Mouse (Mus musculus): ENCODE measurements around the gene Gsg1l.

Gsg1l gene

DNA sequence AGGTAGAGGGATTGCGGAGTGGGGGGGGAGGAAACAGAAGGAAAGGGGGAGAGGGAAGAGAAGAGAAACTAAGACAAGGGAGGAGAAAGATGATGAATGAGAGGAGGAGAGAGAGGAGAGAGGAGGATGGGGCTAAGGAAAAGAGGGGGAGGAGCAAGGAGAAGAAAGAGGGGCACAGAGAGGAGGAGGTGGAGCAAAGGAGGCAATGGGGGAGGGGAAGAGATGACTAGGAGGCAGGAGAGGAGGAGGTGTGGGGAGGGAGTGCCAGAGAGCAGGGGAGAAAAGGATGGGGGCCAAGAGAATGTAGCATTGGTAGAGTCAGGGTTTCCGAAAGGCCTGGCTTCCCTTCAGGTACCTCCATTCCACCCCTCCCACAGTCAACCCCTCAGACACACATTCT is 147.9 kb downstream of the Gsg1l start:
- DNase-seq (ENCODE audit: low read depth, low spot score), result no peak

DNA sequence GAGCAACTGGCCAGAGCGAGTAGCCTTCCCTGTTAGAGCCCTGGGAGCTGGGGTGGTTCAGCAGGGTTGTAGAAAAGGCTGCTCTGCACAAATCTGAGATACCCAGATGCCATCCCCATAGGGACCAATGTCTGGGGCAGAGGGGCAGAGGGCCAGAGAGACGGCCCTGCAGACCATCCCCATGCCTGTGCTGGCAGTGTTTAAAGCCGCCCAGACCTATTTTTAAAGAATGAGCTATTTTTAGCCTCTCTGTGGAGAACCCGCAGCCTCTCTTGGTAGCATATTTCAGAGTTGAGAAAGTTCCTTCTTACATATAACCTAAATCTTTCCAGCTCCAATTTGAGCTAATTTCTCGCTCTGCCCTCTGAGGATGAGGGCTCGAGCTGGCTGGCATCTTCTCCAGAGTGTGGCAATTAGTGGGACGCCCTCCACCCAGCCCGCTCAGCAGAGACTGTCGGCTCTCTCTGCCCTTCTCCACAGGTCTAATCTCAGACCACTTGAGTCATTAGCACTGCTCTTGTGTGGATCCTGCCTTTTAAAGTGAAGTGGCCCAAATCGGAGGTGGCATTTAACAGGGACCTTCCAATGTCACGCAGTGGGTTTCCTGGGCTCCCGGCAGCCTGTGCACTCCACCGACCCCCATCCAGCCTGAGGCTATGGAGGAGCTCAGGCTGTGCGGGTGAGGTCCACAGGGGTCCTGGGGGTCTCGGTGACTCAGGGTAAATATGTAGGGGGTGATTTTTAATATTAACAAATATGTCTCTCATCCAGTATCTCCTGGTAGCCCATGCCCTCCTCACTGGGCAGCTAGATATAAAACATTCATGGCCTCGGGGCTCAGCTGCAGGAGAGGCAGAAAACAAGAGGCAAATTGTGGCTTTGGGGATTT is 148.6 kb downstream of the Gsg1l start:
- no peak for DNase-seq (ENCODE audit: low read depth, low spot score)

DNA sequence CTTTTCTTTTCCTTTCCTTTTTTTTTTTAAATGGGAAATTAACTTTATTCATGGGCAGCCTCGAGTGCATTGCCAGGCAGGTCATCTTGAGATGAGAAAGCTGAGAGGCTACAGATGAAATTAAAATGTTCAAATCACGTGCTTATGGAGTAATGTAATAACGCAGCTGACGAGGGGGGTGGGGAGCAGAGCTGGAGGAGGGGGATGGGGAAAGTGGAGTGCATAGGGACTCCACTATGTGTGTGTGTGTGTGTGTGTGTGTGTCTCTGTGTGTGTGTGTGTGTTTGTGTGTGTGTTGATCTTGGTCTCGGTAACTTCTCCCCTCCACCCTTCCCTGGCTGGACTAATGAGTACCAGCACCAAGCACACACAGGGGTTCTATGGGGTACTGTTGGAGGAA is 150.6 kb downstream of the Gsg1l start:
- DNase-seq (ENCODE audit: low read depth, low spot score), result no peak

DNA sequence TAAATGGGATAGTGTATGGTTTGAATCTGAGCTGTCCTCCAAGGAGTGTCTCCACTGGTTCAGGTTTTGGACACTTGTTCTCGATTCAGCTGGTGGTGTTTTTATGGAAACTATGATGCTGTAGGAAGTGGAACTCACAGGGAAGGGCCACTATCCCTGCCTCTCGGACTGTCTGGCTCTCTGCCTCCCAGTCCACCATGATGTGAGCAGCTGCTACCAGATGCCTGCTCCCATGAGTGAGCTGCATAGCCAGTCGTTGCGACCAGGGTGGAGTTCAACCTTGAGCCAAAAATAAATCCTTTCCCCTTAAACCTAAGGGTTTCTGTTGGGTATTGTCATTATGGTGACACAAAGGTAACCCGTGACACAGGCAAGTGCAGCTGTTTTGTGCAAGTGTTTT is 158.2 kb downstream of the Gsg1l start:
- no peak for DNase-seq (ENCODE audit: low read depth, low spot score)

DNA sequence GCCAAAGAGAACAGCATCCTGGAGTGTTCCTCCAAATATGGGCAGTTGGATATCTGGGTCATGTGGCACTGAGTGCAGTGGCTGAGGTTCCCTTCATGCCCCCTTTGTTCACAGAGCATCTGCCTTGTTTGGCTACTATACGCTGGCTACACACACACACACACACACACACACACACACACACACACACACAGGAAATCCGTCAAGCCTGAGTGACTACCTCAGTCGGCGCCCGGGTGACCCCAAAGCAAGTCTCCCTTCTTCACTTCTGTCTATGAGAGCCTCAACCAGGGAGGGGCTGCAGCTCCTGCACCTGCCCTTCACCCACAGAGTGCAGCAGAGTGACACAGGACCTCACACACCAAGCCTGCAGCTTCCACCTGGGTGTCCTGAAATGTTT is 161.4 kb downstream of the Gsg1l start:
- DNase-seq (ENCODE audit: low read depth, low spot score), result no peak

DNA sequence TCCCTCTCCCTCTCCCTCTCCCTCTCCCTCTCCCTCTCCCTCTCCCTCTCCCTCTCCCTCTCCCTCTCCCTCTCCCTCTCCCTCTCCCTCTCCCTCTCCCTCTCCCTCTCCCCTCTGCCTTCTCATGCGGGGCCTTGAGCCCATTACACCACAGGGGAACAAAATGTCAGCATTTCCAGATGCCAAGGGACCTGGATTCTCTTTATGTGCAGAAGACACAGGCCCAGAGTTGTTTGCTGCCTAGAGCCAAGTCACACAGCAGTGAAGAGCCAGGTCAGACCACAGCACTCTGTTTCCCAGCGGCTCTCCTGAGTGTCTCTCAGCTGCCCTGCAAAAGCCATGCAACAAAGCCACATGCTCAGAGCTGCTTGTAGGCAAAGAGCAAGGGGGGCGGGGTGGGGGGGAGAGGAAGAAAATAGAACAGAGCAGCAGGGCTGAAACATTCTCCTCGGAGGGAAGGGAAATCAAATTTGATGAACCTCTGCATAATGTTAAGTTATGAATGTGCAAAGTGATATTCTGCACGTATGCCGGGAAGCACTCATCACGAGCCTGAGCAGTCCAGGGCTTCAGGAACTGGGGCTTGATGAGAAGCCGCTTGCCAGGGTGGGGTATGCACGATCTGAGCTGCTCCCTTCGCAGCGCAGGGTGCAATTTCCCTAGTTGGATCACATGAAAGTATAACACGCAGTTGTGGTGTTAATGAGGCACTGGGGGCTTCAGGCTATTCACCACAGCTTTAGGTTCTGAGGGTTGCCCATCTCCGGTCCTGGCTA is 181.6 kb downstream of the Gsg1l start:
- DNase-seq (ENCODE audit: low read depth, low spot score), result no peak

DNA sequence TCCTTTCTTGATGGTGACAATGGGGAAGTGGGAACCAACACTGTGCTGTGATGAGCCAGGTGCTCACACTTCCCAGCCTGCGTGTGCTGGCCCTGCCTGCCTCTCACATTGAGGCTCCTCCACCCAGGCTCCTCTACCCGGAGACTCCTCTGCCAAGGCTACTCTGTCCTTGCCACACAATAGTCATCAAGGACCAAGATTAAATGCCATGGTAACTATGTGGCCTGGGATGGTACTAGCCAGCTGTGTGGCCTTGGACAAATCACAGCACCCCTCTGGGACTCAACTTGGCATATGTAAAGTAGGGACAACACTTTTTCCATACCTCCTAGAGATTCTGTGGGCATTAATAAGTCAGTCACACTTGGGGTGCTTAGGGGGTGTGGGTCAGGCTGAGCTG is 182.3 kb downstream of the Gsg1l start:
- no peak for DNase-seq (ENCODE audit: low read depth, low spot score)

DNA sequence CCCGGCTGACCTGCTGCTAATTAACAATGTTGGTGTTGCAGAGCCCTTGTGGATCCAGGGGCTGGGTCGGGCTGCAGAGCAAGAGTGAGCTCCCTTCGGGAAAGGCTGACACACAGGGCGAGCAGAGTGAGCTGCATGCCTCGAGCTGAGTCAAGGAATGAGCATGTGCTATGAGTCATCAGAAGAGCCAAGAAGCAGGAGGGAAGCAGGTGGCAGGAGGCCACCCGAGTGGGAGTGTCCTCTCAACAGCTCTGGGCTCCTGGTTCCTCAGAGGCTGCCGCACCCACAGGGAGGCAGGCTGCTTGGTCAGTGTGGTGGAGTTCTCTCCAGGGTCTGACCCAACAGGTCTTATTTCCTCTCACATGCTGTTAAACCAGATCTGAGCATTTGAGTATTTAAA is 183.2 kb downstream of the Gsg1l start:
- DNase-seq (ENCODE audit: low read depth, low spot score), result no peak

DNA sequence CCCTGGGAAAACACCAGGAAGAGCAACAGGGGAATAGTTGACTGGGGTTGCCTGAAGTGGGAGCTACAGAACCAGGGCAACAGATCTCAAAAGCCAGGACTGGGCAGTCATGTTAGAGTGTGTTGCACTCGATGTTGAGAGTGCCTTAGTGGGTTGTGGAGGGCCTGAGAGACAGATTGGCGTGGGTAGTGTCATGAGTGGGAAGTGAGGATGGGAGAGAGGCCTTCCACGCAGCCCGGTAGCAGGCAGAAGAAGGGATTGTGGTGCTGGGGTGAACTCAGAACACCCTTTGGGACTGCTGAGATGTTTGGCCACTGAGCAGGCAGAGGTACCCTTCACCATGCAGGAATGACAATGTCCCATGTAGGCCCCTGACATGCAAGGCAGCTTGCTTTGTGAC is 185.2 kb downstream of the Gsg1l start:
- no peak for DNase-seq (ENCODE audit: low read depth, low spot score)

DNA sequence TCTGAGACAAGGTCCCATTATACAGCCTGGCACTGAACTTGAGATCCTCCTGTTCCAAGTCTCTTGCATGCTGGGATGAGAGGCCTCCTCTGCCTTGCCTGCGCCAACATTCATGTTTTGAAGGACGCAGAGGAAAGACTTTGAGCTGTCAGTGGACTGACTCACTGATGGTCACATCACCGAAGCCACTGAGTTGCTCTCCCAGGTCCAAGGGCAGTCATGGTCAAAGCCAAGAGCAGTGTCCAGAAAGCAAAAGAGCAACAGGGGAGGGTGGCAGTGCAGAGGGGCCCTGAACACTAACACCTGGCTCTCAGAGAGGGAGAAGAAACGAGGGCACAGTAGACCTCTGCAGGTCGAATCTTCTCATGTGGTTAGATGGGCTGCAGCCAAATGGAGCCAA is 188.6 kb downstream of the Gsg1l start:
- DNase-seq (ENCODE audit: low read depth, low spot score), result no peak

DNA sequence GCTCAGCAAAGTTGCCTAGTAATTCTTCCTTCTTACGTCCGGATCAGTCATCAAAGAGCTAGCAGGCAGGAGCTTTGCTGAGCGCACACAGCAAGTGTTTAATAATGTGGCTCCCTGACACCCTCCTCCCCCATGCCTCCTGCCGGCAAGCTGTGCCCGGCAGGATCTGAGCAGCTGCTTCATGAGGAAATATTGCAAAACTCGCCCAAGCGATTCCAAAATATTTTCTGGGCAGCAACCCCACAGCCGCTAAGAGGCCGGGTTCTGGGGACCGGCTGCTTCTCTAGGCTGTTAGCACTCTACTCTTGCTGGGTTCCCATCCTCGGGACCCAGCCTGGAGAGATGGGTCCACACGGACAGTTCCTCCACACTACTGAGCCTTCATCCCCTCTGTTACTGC is 193.8 kb downstream of the Gsg1l start:
- DNase-seq (ENCODE audit: low read depth, low spot score), result no peak

DNA sequence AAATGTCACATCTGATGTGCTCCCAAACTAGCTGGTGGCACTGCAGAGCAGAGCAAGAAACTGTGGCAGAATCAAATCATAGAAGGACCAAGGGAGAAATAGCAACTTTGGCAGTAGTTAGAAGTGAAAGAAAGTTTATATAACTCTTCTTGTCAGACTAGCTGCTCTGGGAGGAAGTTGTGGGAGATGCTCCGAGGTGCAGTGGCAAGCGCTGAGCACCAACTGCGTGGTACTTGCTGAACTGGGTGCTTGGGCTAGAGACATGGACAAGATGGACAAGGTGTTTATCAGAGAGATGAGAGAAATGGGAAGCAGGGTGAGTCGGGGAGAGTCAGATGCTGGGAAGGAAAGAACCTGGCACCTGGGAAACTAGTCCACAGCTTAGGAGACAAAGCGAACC is 194.4 kb downstream of the Gsg1l start:
- no peak for DNase-seq (ENCODE audit: low read depth, low spot score)

DNA sequence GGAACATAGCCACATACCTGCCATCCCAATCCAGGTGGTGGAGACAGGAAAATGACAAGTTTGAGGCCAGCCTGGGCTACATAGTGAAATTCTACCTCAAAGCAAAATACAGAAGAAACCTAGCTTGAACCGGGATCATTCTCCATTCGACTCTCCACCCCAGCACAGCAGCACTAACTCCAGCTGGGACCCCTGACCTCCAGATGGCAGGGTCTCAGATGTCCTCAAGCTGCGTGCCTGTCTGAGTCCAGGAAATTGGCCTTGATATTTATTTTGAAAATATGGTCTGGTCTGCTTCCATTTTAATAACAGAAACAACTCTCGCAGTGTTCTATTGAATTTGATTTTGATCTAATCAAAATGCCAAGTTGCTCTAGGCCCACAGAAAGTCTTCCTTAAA is 195.1 kb downstream of the Gsg1l start:
- DNase-seq (ENCODE audit: low read depth, low spot score), result no peak

DNA sequence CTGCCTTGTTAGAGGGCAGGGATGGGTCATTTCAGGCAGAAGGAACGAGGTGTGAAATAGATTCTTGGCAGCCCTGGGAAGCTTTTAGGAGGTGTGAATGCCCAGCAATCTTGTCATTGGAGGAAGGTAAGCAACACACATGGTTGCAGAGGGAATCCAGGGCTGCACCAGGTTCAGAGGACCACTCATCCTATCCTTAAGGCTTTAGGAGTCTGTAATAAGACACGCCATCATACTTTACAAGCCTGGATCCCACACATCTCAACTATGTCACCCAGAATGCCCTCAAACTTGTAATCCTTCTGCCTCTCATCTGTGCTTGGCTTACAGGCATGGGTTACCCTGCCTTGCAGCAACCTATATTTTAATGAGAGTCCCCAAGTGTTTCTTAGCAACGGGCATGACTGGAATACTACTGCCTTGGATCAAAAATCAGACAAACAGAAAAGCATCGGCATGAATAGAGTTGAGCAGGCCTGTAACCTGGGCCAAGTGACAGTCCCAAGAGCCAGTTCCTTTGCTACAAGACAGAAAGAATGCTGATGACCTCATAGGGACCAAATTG is 196.0 kb downstream of the Gsg1l start:
- DNase-seq (ENCODE audit: low read depth, low spot score), result no peak

DNA sequence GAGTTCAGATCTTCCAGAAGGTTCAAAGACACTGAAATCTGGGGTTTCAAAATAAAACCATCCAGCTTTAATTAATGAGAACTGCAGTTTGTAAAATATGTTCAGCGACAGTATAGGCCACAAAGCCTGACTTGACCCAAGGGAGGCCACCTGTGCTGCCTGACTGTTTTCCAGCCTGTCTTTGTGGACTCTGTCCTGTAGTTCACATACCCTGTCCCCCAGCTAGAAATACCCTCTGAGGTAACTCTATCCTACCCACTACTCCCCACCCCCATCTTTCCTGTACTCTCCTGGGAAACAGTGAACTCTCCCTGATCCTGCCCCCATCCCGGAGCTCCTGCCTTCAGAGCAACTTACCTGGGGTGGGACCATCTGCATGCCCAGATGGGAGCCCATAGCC is 199.0 kb downstream of the Gsg1l start:
- DNase-seq (ENCODE audit: low read depth, low spot score), result no peak

DNA sequence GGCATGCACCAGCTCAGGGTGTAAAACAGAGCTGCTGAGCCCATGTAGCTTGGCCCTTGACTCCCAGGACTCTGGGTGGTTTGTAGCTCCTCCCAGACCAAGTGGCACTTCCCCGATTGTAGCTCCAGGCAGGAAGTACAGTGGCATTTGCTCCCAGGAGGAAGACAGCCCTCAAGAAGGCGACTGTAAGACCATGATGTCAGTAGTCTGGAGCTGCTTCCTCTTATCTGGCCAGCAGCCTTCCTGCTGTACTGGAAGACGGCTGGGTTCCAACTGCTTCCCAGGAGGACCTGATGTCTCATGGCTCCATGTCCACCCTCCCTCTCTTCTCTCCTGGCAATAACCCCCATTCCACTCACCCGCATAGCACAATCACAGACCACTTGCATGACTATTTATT is 204.2 kb downstream of the Gsg1l start:
- DNase-seq (ENCODE audit: low read depth, low spot score), result no peak

DNA sequence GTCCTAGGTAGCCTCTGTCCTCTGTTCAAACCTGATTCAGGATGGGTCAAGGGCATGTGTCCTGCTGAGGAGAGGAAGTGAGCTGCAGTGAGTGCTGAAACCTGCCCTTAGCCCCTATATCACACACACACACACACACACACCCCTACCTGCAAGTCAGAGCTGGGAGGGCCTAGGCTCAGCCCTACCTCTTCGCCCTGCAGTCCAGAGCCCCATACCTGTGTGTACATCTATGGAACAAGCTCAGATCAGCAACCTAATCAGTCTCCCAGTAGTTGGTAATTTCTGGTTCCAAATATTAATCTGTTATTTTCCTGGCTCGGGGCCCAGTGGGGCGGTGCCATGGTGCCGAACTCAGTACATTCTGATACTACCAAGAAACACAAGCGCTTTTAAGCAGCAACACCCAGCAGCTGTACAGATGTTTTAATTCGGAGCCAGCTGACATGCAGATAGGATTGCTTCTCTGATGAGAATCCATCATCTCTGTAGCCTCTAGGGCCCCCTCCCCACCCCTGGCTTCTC is 208.2 kb downstream of the Gsg1l start:
- DNase-seq (ENCODE audit: low read depth, low spot score), result no peak

DNA sequence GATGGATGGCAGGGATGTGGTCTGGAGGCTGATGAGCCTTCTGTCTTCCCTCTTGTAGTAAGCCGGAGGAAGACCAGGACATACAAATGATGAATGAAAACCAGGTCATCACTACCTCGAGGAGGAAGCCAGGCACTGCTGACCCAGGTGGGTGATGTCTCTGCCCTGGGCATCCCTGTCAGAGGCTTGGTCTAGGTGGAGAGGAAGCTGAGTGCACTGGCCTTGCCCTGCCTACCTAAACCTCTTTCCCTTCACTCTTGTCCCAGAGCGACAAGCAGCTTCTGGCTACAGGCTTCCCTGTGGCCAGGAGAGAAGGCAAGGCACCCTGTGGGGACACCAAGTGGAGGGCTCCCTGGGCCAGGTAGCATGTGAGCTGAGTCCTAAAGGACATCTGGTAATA is 209.3 kb downstream of the Gsg1l start:
- no peak for DNase-seq (ENCODE audit: low read depth, low spot score)

DNA sequence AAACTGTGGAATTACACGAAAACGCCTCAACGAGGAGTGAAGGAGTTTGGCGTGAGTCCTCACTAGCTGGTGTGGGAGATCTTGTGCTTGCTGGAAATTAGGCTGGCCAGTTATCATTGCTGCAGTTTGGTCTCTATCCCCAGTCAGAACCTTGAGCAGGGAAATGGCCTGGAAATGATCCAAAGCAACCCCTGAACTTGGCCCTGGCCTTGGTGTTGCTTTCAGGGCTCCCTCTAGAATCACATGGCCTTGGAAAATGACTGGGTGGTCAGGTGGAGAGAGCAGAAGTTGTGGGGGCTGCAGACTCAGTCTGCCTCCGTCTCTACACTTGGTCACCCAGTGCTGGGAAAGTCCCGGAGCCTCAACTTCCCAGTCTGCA is 210.0 kb downstream of the Gsg1l start:
- DNase-seq (ENCODE audit: low read depth, low spot score), result no peak

DNA sequence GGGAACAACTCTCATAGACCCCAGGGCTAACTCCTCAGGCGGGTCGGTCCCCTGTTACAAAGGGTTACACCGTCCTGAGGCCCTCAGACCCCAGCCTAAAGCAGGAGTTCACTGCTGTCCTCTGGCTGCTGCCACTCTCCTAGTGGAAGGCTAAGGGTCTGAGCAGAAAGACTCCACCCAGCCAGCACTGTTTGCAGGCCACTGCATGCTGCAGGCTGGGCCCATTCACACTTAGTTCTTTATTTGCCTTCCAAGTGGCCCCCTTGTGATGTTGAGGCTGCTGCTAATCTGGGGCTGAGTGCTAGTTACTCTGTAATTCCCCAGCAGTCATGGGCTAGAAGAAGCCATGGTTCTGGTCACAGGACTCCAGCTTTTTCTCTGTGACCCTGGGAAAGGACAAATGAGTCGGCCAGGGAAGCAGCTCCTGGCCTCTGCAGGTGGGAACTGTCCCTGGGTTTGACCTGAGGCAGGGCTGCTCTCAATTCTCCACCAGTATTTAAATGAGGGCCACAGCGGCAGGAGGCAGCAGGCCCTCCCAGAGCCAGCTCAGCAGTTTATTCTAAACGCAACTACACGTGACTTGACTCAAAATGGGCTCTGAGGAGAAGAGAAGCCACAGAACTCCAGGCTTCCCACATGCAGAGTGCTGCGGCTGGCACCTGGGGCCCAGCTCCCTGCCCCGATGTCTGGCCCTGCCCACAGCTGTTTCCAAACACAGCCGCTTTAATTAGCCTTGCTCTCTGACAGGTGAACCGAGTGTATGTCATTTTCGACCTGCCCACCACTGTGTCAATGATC is 210.6 kb downstream of the Gsg1l start:
- no peak for DNase-seq (ENCODE audit: low read depth, low spot score)

DNA sequence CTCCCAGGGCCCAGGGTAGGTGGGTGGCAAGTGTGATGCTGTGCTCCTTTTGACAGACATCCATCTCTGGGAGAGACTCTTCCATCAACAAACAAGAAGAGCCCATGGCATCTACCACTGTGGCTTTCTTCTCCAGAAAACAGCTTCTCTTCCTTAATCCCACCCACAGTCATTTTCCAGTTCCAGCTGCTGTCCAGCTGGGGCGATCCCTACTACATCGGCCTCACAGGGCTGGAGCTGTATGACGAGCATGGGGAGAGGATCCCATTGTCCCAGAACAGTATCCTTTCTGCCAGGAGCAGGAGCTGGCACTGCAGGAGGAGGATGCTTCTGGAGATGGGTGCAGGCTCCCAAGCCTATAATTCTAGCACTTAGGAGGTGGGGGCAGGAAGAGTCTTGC is 213.6 kb downstream of the Gsg1l start:
- no peak for DNase-seq (ENCODE audit: low read depth, low spot score)

DNA sequence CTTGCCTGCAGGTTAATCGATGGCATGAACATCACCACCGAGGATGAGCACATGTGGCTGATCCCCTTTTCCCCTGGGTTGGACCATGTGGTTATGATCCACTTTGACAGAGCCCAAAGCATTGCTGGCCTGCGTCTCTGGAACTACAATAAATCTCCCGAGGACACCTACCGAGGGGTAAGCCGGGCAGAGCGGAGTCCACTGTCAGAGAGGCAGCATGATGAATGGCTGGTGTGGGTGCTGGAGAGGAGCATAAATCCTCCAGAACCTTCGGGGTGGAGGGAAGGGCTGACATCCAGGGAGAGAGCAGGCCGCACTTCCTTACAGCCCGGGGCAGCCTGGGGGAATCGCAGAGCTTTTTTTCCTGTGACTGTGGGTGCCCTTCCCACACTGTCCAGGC is 217.0 kb downstream of the Gsg1l start:
- no peak for DNase-seq (ENCODE audit: low read depth, low spot score)
